Mouse (Mus musculus): ENCODE data around the gene Fto.

Gene Fto

GRCm38 (mm10) chr8:91395340-91396055, 82.2 kb downstream of the Fto start:
- H3K27me3 ChIP-seq (ENCODE audit: insufficient read depth, low read length) = no peaks in the 10 kb centered on the region
- no peak for TF ChIP-seq CTCF (conservative IDR thresholded peaks at IDR 0.05; ENCODE audit: low read length)
- no peak for TF ChIP-seq NANOG (IDR thresholded peaks at IDR 0.05; ENCODE audit: borderline replicate concordance, low read length)
- TF ChIP-seq POU5F1 (IDR thresholded peaks at IDR 0.05; ENCODE audit: borderline replicate concordance, low read length) = no peak
- no peaks in the 10 kb centered on the region for H3K9me3 ChIP-seq (ENCODE audit: low read length)
- no peak overlapping the region for H3K4me3 ChIP-seq (replicated peaks; ENCODE audit: low read length)
- H3K4me1 ChIP-seq (replicated peaks; ENCODE audit: low read depth, low read length) = peaks cover 7% of the 10 kb centered on the region
- H3K36me3 ChIP-seq (ENCODE audit: insufficient read depth, low read length) = no peaks in the 10 kb centered on the region

DNA sequence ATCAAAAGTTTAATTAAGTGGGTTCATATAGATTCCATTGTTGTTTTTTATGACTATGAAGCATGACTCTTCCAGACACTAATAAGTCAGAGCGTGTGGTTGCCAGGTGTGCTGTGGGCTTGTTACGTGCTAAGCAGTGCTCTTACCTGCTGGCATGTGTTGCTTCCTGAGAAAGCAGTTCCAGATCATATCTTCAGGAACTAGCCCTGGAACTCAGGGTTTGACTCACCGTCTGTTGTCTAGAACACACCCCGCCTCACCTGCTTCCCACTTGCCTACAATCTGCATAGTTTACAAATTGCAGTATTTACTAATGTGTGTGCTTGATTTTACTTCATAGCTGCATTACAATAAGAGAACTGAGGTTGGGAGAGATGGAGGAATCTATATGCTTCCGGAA, 84.7 kb downstream of the Fto start:
- H3K4me3 ChIP-seq (replicated peaks; ENCODE audit: low read length) = no peak overlapping the region
- H3K9me3 ChIP-seq (ENCODE audit: low read length) = no peaks in the 10 kb centered on the region
- H3K27me3 ChIP-seq (ENCODE audit: insufficient read depth, low read length) = no peaks in the 10 kb centered on the region
- H3K4me1 ChIP-seq (replicated peaks; ENCODE audit: low read depth, low read length) = no peaks in the 10 kb centered on the region
- H3K36me3 ChIP-seq (ENCODE audit: insufficient read depth, low read length) = no peaks in the 10 kb centered on the region; the same call in 1 of the 2 replicates
- TF ChIP-seq CTCF (conservative IDR thresholded peaks at IDR 0.05; ENCODE audit: low read length) = no peak
- TF ChIP-seq POU5F1 (IDR thresholded peaks at IDR 0.05; ENCODE audit: borderline replicate concordance, low read length) = no peak
- no peak for TF ChIP-seq NANOG (IDR thresholded peaks at IDR 0.05; ENCODE audit: borderline replicate concordance, low read length)

- H3K27me3 ChIP-seq (ENCODE audit: insufficient read depth, low read length) = no peaks in the 10 kb centered on the region
- TF ChIP-seq POU5F1 (IDR thresholded peaks at IDR 0.05; ENCODE audit: borderline replicate concordance, low read length) = no peak
- TF ChIP-seq CTCF (conservative IDR thresholded peaks at IDR 0.05; ENCODE audit: low read length) = no peak
- no peak for TF ChIP-seq NANOG (IDR thresholded peaks at IDR 0.05; ENCODE audit: borderline replicate concordance, low read length)
- no peaks in the 10 kb centered on the region for H3K4me1 ChIP-seq (replicated peaks; ENCODE audit: low read depth, low read length)
- H3K4me3 ChIP-seq (replicated peaks; ENCODE audit: low read length) = no peak overlapping the region
- H3K36me3 ChIP-seq (ENCODE audit: insufficient read depth, low read length) = peaks cover 4% of the 10 kb centered on the region; the same call in 1 of the 2 replicates
- no peaks in the 10 kb centered on the region for H3K9me3 ChIP-seq (ENCODE audit: low read length)
Measured at GRCm38 (mm10) chr8:91402980-91403975, 90.0 kb downstream of the Fto start.

GRCm38 (mm10) chr8:91404311-91404710, 91.0 kb downstream of the Fto start:
- no peaks in the 10 kb centered on the region for H3K9me3 ChIP-seq (ENCODE audit: low read length)
- H3K36me3 ChIP-seq (ENCODE audit: insufficient read depth, low read length) = peaks cover 14% of the 10 kb centered on the region
- H3K4me1 ChIP-seq (replicated peaks; ENCODE audit: low read depth, low read length) = no peaks in the 10 kb centered on the region
- no peak overlapping the region for H3K4me3 ChIP-seq (replicated peaks; ENCODE audit: low read length)
- no peak for TF ChIP-seq NANOG (IDR thresholded peaks at IDR 0.05; ENCODE audit: borderline replicate concordance, low read length)
- TF ChIP-seq POU5F1 (IDR thresholded peaks at IDR 0.05; ENCODE audit: borderline replicate concordance, low read length) = no peak
- TF ChIP-seq CTCF (conservative IDR thresholded peaks at IDR 0.05; ENCODE audit: low read length) = no peak
- no peaks in the 10 kb centered on the region for H3K27me3 ChIP-seq (ENCODE audit: insufficient read depth, low read length)

DNA sequence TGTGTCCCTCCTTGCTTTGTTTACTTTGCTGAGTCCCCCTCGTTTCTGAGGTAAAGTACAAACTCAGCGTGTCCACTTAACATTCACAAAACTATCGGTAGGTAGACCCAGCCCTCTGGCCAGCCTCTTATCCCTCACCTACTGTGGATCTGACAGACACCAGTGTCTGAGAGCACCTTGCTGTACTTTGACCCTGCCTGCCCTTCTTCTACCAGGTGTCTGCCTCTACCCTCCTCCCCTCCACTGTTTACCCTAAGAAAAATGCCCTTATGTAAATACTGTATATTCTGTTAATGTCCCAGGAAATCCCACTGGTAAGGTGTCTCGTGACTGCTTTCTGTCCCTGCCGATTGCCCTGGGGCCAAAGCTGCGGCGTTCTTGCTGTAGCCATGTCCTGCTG, 91.8 kb downstream of the Fto start:
- no peaks in the 10 kb centered on the region for H3K4me1 ChIP-seq (replicated peaks; ENCODE audit: low read depth, low read length)
- TF ChIP-seq NANOG (IDR thresholded peaks at IDR 0.05; ENCODE audit: borderline replicate concordance, low read length) (no peak), CTCF (conservative IDR thresholded peaks at IDR 0.05; ENCODE audit: low read length) (no peak), POU5F1 (IDR thresholded peaks at IDR 0.05; ENCODE audit: borderline replicate concordance, low read length) (no peak)
- no peaks in the 10 kb centered on the region for H3K27me3 ChIP-seq (ENCODE audit: insufficient read depth, low read length)
- H3K4me3 ChIP-seq (replicated peaks; ENCODE audit: low read length) = no peak overlapping the region
- H3K36me3 ChIP-seq (ENCODE audit: insufficient read depth, low read length) = peaks cover 21% of the 10 kb centered on the region
- H3K9me3 ChIP-seq (ENCODE audit: low read length) = no peaks in the 10 kb centered on the region

GRCm38 (mm10) chr8:91406624-91407290, 93.4 kb downstream of the Fto start:
- Histone ChIP-seq H3K27me3 (ENCODE audit: insufficient read depth, low read length) (no peaks in the 10 kb centered on the region), H3K36me3 (ENCODE audit: insufficient read depth, low read length) (peaks cover 24% of the 10 kb centered on the region), H3K9me3 (ENCODE audit: low read length) (no peaks in the 10 kb centered on the region), H3K4me3 (replicated peaks; ENCODE audit: low read length) (no peak overlapping the region), H3K4me1 (replicated peaks; ENCODE audit: low read depth, low read length) (0 out of 2 replicates have a peak, but pooled peaks cover 2% of the 10 kb centered on the region)
- no peak for TF ChIP-seq NANOG (IDR thresholded peaks at IDR 0.05; ENCODE audit: borderline replicate concordance, low read length)
- no peak for TF ChIP-seq CTCF (conservative IDR thresholded peaks at IDR 0.05; ENCODE audit: low read length)
- TF ChIP-seq POU5F1 (IDR thresholded peaks at IDR 0.05; ENCODE audit: borderline replicate concordance, low read length) = no peak

DNA sequence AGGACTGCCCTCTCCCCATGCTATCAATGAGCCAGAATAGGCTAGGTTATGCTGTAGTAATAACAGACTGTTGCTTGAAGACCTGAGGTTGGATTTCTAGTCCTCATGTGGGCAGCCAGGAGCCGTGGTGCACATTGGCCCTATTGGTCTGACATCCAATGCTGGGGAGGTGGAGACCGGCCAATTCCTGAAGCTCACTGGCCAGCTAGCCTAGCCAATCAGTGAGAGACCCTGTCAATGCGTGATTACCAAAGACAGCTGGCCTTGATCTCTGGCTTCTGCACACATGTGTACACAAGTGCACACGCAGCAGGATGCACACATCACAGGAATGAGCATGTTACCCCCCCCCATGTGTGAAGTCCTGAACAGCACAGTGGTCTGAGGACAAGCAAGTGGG, 94.6 kb downstream of the Fto start:
- Histone ChIP-seq H3K27me3 (ENCODE audit: insufficient read depth, low read length) (no peaks in the 10 kb centered on the region), H3K4me3 (replicated peaks; ENCODE audit: low read length) (no peak overlapping the region), H3K4me1 (replicated peaks; ENCODE audit: low read depth, low read length) (peaks cover 2% of the 10 kb centered on the region; the same call in 1 of the 2 replicates), H3K36me3 (ENCODE audit: insufficient read depth, low read length) (peaks cover 24% of the 10 kb centered on the region), H3K9me3 (ENCODE audit: low read length) (no peaks in the 10 kb centered on the region)
- TF ChIP-seq CTCF (conservative IDR thresholded peaks at IDR 0.05; ENCODE audit: low read length) (no peak), POU5F1 (IDR thresholded peaks at IDR 0.05; ENCODE audit: borderline replicate concordance, low read length) (no peak), NANOG (IDR thresholded peaks at IDR 0.05; ENCODE audit: borderline replicate concordance, low read length) (no peak)

DNA sequence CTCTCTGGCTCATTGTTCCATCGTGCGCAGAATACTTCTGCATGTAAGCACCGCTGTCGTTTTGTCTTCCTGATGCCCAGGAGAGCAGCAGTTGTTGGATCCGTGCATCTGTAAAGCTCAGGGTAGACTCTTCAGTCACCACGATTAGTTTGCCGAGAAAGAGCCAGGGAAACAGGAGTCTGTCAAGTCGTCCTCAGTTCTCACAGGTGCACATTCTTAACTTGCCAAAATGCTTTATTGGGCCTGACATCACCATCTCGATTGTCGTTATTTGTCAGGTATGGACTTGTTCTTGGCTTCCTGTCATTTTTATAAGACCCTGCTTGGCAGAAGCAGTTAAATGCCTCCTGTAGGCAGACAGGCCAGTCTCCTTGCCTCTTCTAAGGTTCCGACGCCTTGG, 96.7 kb downstream of the Fto start:
- peaks cover 20% of the 10 kb centered on the region for H3K36me3 ChIP-seq (ENCODE audit: insufficient read depth, low read length)
- peaks cover 2% of the 10 kb centered on the region; the same call in 1 of the 2 replicates for H3K4me1 ChIP-seq (replicated peaks; ENCODE audit: low read depth, low read length)
- H3K27me3 ChIP-seq (ENCODE audit: insufficient read depth, low read length) = no peaks in the 10 kb centered on the region
- H3K9me3 ChIP-seq (ENCODE audit: low read length) = no peaks in the 10 kb centered on the region
- TF ChIP-seq POU5F1 (IDR thresholded peaks at IDR 0.05; ENCODE audit: borderline replicate concordance, low read length) (no peak), NANOG (IDR thresholded peaks at IDR 0.05; ENCODE audit: borderline replicate concordance, low read length) (no peak), CTCF (conservative IDR thresholded peaks at IDR 0.05; ENCODE audit: low read length) (no peak)
- H3K4me3 ChIP-seq (replicated peaks; ENCODE audit: low read length) = no peak overlapping the region
